Mouse (Mus musculus): ENCODE results near the gene Phf1.
"Not testable (repeated sequence)": the region's sequence is repeated elsewhere in the genome, so short reads cannot be mapped to it uniquely, and the experiment has no call there.

GRCm38 (mm10) chr17:26922368-26922767, 10.5 kb upstream of the Phf1 start:
- not testable (repeated sequence) for TF ChIP-seq CTCF (conservative IDR thresholded peaks at IDR 0.05; ENCODE audit: low read length); NANOG (IDR thresholded peaks at IDR 0.05; ENCODE audit: borderline replicate concordance, low read length); POU5F1 (IDR thresholded peaks at IDR 0.05; ENCODE audit: borderline replicate concordance, low read length)

All from E14TG2a.4 (cell line).